Comparison of ENCODE assay signal across 9 mouse cellular contexts in genomic region chr3:63851125-63851698, GRCm38 (mm10). TPM values are rescaled to one million over a fixed set of nuclear protein-coding genes. Genes with fewer than 3 reads are reported as not detected.
DNase-seq lines count a peak whose midpoint lies in the region; ATAC-seq and TF ChIP-seq lines count a peak whose summit lies in the region.
"Had no signal": no experiment of that assay in that cellular context is flagged by ENCODE, and none has a peak within 500 bp of the region (broad histone marks: within the 10 kb centered on the region; RNA-seq: fewer than 3 reads in every experiment).

No protein-coding gene starts in this region.

- 40% methylated on average over 12 of the region's 12 CpGs for WGBS in hindbrain, embryonic 12.5 days
- 12% methylated on average over 12 of the region's 12 CpGs for WGBS in midbrain, embryonic 14.5 days
- 47% methylated on average over 12 of the region's 12 CpGs for WGBS in lung, postnatal 0 days

- no peak overlapping the region for H3K9ac ChIP-seq in hindbrain, embryonic 12.5 days
- 0 out of 2 replicates have a peak overlapping the region, but pooled peaks have one; percentile 0 for H3K9ac ChIP-seq in midbrain, embryonic 14.5 days (replicated peaks; ENCODE audit: low read length)
- H3K9ac ChIP-seq in lung, postnatal 0 days (replicated peaks; ENCODE audit: low read depth): no peak overlapping the region
- H3K9ac ChIP-seq: lung, embryonic 15.5 days had no signal

- peak overlapping the region; percentile 41 for H3K4me2 ChIP-seq in hindbrain, embryonic 12.5 days (replicated peaks)
- peak overlapping the region; percentile 50 for H3K4me2 ChIP-seq in midbrain, embryonic 14.5 days (ENCODE audit: low read length)
- H3K4me2 ChIP-seq in lung, postnatal 0 days (replicated peaks; ENCODE audit: low read depth, low read length): no peak overlapping the region
- H3K4me2 ChIP-seq: lung, embryonic 15.5 days had no signal

- peaks cover 11% of the 10 kb centered on the region for H3K4me1 ChIP-seq in hindbrain, embryonic 12.5 days
- H3K4me1 ChIP-seq in midbrain, embryonic 14.5 days (ENCODE audit: control insufficient read depth, insufficient read depth, low read length): peaks cover 13% of the 10 kb centered on the region; the same call in 1 of the 2 replicates
- H3K4me1 ChIP-seq in lung, postnatal 0 days (ENCODE audit: insufficient read depth, low read depth, low read length): no peaks in the 10 kb centered on the region
- H3K4me1 ChIP-seq: lung, embryonic 15.5 days had no signal

- no peak for TF ChIP-seq EP300 in lung, postnatal 0 days (IDR thresholded peaks at IDR 0.05)

- peak; percentile 98 for ATAC-seq in frontal cortex, adult (ENCODE audit: low TSS enrichment)
- ATAC-seq in hindbrain, embryonic 12.5 days (ENCODE audit: low FRiP score): peak; percentile 79
- peak; percentile 86 for ATAC-seq in midbrain, embryonic 14.5 days (ENCODE audit: low FRiP score, low TSS enrichment)
- no peak for ATAC-seq in lung, postnatal 0 days

- H3K4me3 ChIP-seq in hindbrain, embryonic 12.5 days: no peak overlapping the region
- H3K4me3 ChIP-seq in midbrain, embryonic 14.5 days (replicated peaks; ENCODE audit: low read depth, low read length): peak overlapping the region; percentile 23
- H3K4me3 ChIP-seq in lung, postnatal 0 days (ENCODE audit: low read depth, low read length): no peak overlapping the region
- H3K4me3 ChIP-seq: lung, embryonic 15.5 days had no signal

- no peak for TF ChIP-seq CTCF in lung, postnatal 0 days (IDR thresholded peaks at IDR 0.05)

- no peak overlapping the region for H3K27ac ChIP-seq in hindbrain, embryonic 12.5 days
- H3K27ac ChIP-seq in midbrain, embryonic 14.5 days (replicated peaks; ENCODE audit: low read depth, low read length): peak overlapping the region; percentile 71
- no peak overlapping the region for H3K27ac ChIP-seq in lung, postnatal 0 days (ENCODE audit: low read length)
- H3K27ac ChIP-seq: lung, embryonic 15.5 days had no signal

- H3K27me3 ChIP-seq in hindbrain, embryonic 12.5 days: no peaks in the 10 kb centered on the region
- no peaks in the 10 kb centered on the region for H3K27me3 ChIP-seq in midbrain, embryonic 14.5 days (ENCODE audit: control insufficient read depth, insufficient read depth, low read length)
- no peaks in the 10 kb centered on the region for H3K27me3 ChIP-seq in lung, postnatal 0 days (replicated peaks; ENCODE audit: insufficient read depth, low read length)
- H3K27me3 ChIP-seq: lung, embryonic 15.5 days had no signal

- H3K9me3 ChIP-seq in hindbrain, embryonic 12.5 days (replicated peaks): no peaks in the 10 kb centered on the region
- no peaks in the 10 kb centered on the region for H3K9me3 ChIP-seq in midbrain, embryonic 14.5 days (ENCODE audit: control insufficient read depth, low read length)
- H3K9me3 ChIP-seq in lung, postnatal 0 days (ENCODE audit: low read length): no peaks in the 10 kb centered on the region
- H3K9me3 ChIP-seq: lung, embryonic 15.5 days had no signal

- DNase-seq in frontal cortex, postnatal 10 days (ENCODE audit: low spot score in 2 of 2): no peak
- peak; percentile 38 for DNase-seq in brain, adult 2 months (ENCODE audit: low read depth, low spot score)
- peak; percentile 80 for DNase-seq in midbrain, embryonic 14.5 days
- DNase-seq in urinary bladder, postnatal 14 days (ENCODE audit: low spot score): no peak
- DNase-seq in lung, postnatal 0 days (ENCODE audit: low spot score): no peak
- DNase-seq in liver: no peak

- H3K36me3 ChIP-seq in hindbrain, embryonic 12.5 days: no peaks in the 10 kb centered on the region
- no peaks in the 10 kb centered on the region for H3K36me3 ChIP-seq in midbrain, embryonic 14.5 days (ENCODE audit: control insufficient read depth, insufficient read depth, low read length)
- no peaks in the 10 kb centered on the region for H3K36me3 ChIP-seq in lung, postnatal 0 days (ENCODE audit: insufficient read depth, low read length)
- H3K36me3 ChIP-seq: lung, embryonic 15.5 days had no signal

RNA-seq across cellular contexts. Expression of gene Plch1, which starts 48.1 kb away (rescaled TPM):
- 25.2 and 25.5 TPM in 2 replicates for polyA plus RNA-seq in hindbrain, embryonic 12.5 days (2016; fragmentation: Nextera tagmentation; extraction: Ambion mirVana)
- 13.9 and 23.3 TPM in 2 replicates for polyA plus RNA-seq in midbrain, embryonic 14.5 days (2014; fragmentation: Nextera tagmentation; extraction: Ambion mirVana)
- 1.00 and 1.5 TPM in 2 replicates for polyA plus RNA-seq in lung, postnatal 0 days (2015; fragmentation: Nextera tagmentation; extraction: Ambion mirVana)

Comparison
In these comparisons a context has a peak if more than half of its experiments do, and no peak if none do; other contexts are left out.
1. DNase-seq: peak in brain, adult 2 months (single experiment) and midbrain, embryonic 14.5 days (single experiment); none in frontal cortex, postnatal 10 days (0 of 2), urinary bladder, postnatal 14 days (single experiment), lung, postnatal 0 days (single experiment) and liver (single experiment).